Mouse (Mus musculus): ENCODE measurements around the gene Snx29.

DNA sequence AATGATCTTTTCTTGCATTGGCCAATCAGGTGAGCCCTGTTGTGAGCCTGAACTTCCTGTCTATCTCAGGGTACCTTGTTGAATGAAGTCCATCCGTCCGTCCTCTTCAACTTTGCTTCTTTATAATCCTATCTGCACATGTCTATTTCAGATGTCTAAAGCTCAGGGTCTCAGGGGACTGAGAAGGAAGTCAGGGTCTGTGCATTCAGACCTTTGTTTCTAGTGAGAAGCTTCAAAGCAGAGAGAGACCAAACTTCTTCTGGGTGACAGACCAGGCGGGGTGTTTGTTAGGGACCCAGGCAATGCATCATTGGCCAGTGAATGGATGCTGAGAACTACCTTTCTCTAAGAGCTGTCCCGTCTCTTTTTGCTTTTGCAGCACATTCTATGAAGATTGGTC is 76.7 kb downstream of the Snx29 start:
- TF ChIP-seq CTCF (conservative IDR thresholded peaks at IDR 0.05; ENCODE audit: low read length) = no peak
- no peak for TF ChIP-seq NANOG (IDR thresholded peaks at IDR 0.05; ENCODE audit: borderline replicate concordance, low read length)

All from E14TG2a.4 (cell line).